Mouse (Mus musculus) frontal cortex, adult 2 months (tissue): ENCODE measurements at regions not wholly inside any gene's neighbourhood (a gene's known extent, or its start where the extent isn't known, plus 50 kb on each side); places are given as distances from the start of the nearest gene placed in this dataset.

Experiments
- DNase-seq, 2 experiments: peaks; one replicate each; pipeline ENCODE4 v3.0.0; 2022; ENCODE audit warnings: low spot score in 1 of 2; ENCODE audit errors: extremely low spot score in 1 of 2

GRCm38 (mm10) chr13:101062582-101062981 lies 229.4 kb upstream of the Slc30a5 start:
- DNase-seq: no peak

- DNase-seq: no peak
Measured at GRCm38 (mm10) chr13:101061233-101062144, 228.3 kb upstream of the Slc30a5 start.

- no peak for DNase-seq
Measured at GRCm38 (mm10) chr13:101049511-101049910, 216.3 kb upstream of the Slc30a5 start.

- no peak for DNase-seq
Measured at GRCm38 (mm10) chr13:101032594-101032993, 199.4 kb upstream of the Slc30a5 start.

GRCm38 (mm10) chr13:101026043-101026442 lies 192.8 kb upstream of the Slc30a5 start:
- DNase-seq: no peak

- DNase-seq: peak; percentile 12 to 39
Measured at GRCm38 (mm10) chr13:101025488-101025887, 192.3 kb upstream of the Slc30a5 start.

GRCm38 (mm10) chr13:101024971-101025370 lies 191.7 kb upstream of the Slc30a5 start:
- DNase-seq: peak; percentile 20 to 61

- DNase-seq: peak in 1 of 2 experiments; percentile 3
Measured at GRCm38 (mm10) chr13:101019272-101019676, 186.0 kb upstream of the Slc30a5 start.

GRCm38 (mm10) chr13:101017041-101017440 lies 183.8 kb upstream of the Slc30a5 start:
- DNase-seq: no peak

GRCm38 (mm10) chr13:101016181-101016580 lies 183.0 kb upstream of the Slc30a5 start:
- no peak for DNase-seq

- no peak for DNase-seq
Measured at GRCm38 (mm10) chr13:101015435-101015834, 182.2 kb upstream of the Slc30a5 start.

- no peak for DNase-seq
Measured at GRCm38 (mm10) chr13:101013604-101014003, 180.4 kb upstream of the Slc30a5 start.

- no peak for DNase-seq
Measured at GRCm38 (mm10) chr13:100990646-100991045, 157.4 kb upstream of the Slc30a5 start.

GRCm38 (mm10) chr13:100988671-100989531 lies 155.7 kb upstream of the Slc30a5 start:
- no peak for DNase-seq

GRCm38 (mm10) chr13:100988116-100988515 lies 154.9 kb upstream of the Slc30a5 start:
- DNase-seq: no peak

- no peak for DNase-seq
Measured at GRCm38 (mm10) chr13:100975741-100976140, 142.5 kb upstream of the Slc30a5 start.

- no peak for DNase-seq
Measured at GRCm38 (mm10) chr13:100971080-100972017, 138.1 kb upstream of the Slc30a5 start.

- peak in 1 of 2 experiments; percentile 42 for DNase-seq
Measured at GRCm38 (mm10) chr13:100962811-100963540, 129.7 kb upstream of the Slc30a5 start.

GRCm38 (mm10) chr13:100954598-100955251 lies 121.5 kb upstream of the Slc30a5 start:
- peak; percentile 73 to 77 for DNase-seq
